Mouse (Mus musculus): ENCODE results near the gene Pde4a.

DNA sequence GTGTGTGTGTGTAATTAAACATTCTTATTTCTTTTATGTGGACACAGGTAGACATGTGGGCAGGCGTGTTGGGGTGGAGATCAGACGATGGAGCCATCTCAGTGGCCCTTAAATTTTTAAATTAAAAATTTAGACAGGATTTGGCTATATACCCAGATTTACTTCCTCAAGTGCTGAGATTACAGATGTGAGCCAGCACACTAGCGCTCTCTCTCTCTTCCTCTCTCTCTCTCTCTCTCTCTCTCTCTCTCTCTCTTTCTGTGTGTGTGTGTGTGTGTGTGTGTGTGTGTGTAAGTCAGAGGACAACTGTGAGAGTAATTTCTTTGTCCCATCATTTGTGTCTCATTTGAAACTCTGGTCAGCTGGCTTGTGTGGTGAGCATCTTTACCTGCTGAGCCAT is 25.2 kb downstream of the Pde4a start:
- TF ChIP-seq POLR2A (IDR thresholded peaks at IDR 0.05; ENCODE audit: extremely low read depth, insufficient read depth, low read length) (no peak), CTCF (IDR thresholded peaks at IDR 0.05; ENCODE audit: extremely low read depth, insufficient read depth, low read length) (no peak)
